Mouse (Mus musculus) hematopoietic multipotent progenitor cell, adult 10-12 weeks (in vitro differentiated cells): ENCODE measurements around the gene Nfam1. TPM values are rescaled to one million over a fixed set of nuclear protein-coding genes. Genes with fewer than 3 reads are reported as not detected.

ENCODE experiments used
- polyA plus RNA-seq: library from polyadenylated mRNA; stranded (reverse); fragments of >175 nt; gene quantifications from 2 replicates; pipeline ENCODE4 v1.2.3, GENCODE M21; 2012; ENCODE audit warnings: low replicate concordance

The Nfam1 gene
- polyA plus RNA-seq, result 20.4 and 30.4 TPM in 2 replicates

DNA sequence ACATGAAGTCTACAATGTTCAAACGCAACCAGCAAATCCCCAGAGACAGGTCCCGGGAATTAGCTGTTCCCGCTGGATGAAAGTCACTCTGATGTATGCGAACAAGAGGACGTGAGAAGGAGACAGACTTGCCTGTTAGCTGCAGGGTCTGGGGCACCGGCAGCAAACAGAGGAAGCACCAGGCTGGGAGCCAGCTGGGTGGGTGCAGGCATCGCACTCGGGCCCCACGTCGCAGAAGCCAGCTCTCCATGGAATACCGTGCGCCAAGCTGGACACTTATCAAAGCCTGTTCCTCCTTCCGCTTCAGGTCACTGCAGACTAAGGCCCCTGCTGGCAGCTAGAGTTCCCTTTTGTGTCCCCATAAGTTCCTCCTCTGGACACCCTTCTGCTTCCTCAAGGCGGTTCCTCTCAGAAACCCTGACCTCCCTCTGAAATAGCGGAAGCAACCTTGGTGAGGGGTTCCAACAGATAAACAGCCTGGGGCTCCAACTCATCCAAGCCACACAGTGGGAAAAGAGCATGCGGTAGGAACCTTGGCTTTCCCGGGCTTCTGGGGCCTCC is at the start of gene Nfam1:
TSS of gene Nfam1 (minus strand) at position 326 of the 561 bp plus-strand sequence.

DNA sequence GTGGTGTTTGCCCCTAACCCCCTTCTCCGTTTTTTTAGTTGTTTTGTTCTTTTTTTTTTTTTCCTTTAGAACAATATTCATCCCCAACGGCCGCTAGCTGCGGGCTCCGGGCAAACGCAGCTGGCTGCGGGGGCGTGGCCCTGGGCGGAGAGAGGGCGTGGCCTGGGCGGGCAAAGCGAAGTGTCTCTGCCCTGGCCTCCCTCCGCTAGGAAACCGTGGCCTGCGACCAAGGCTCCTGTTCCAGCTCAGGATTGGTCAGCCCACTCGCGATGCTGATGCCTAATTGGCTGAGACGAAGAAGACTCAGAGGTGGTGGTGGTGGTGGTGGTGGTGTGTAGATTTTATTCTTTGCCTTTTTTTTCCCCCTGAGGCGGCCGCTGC is 45.4 kb downstream of the Nfam1 start, which contains the start of gene Tcf20:
TSS of gene Tcf20 (minus strand) at position 141 of the 381 bp plus-strand sequence.

Other genes starting within 250 kb of the Nfam1 start
- 0.13 TPM in 1 of 2 replicates, not detected in the other for gene Cyp2d26, start 239.0 kb downstream of the Nfam1 start, polyA plus RNA-seq
- gene Tcf20, start 45.4 kb downstream of the Nfam1 start, polyA plus RNA-seq, result 28.1 and 42.2 TPM in 2 replicates
- 4.6 and 9.9 TPM in 2 replicates for gene Serhl, start 56.2 kb upstream of the Nfam1 start, polyA plus RNA-seq
- 49.1 and 97.8 TPM in 2 replicates for gene Rrp7a, start 89.5 kb upstream of the Nfam1 start, polyA plus RNA-seq
- 125 and 195 TPM in 2 replicates for gene Poldip3, start 116.1 kb upstream of the Nfam1 start, polyA plus RNA-seq
- 88.9 and 104 TPM in 2 replicates for gene Cyb5r3, start 139.3 kb upstream of the Nfam1 start, polyA plus RNA-seq
- gene A4galt, start 218.5 kb upstream of the Nfam1 start, polyA plus RNA-seq, result 2.2 and 8.8 TPM in 2 replicates